8 mouse cellular contexts compared by ENCODE assay signal in the genomic region with DNA sequence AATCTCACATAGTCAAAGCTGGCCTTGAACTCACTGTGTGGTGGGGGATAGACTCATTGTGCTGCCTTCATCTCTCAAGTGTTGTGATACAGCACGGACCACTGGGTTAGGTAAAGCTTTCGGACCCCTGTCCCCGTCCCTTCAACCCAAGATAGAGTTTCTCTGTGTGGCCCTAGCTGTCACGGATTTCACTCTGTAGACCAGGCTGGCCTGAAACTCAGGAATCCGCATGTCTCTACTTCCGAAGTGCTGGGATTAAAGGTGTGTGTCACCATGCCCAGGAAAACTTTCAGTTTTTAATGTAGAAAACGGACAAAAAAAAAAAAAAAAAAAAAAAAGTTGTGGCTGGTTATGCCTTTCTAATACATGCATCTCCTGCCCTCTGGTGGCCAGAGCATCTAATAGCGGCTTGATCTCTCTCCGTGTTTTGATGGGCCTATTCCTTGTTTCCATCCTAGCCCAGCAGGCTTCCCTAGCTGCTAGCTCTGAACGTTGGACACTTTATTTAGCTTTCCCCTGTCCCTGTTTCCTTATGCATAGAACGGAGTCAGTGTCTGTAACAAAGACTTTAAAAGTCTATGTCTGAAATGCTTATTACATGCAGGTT. TPM values are rescaled to one million over a fixed set of nuclear protein-coding genes. Genes with fewer than 3 reads are reported as not detected.
DNase-seq lines count a peak whose midpoint lies in the region; ATAC-seq and TF ChIP-seq lines count a peak whose summit lies in the region.

No protein-coding gene starts in this region.

- no peak overlapping the region for H3K9ac ChIP-seq in midbrain, embryonic 11.5 days (ENCODE audit: low read length)
- H3K9ac ChIP-seq in midbrain, embryonic 16.5 days (ENCODE audit: low read depth, low read length) = no peak overlapping the region
- no peak overlapping the region for H3K9ac ChIP-seq in embryonic facial prominence, embryonic 11.5 days (replicated peaks; ENCODE audit: low read length)

- H3ac ChIP-seq in myocyte (ENCODE audit: control insufficient read depth, insufficient read length) = no peak overlapping the region

- 48% methylated on average over 11 of the region's 11 CpGs for WGBS in midbrain, embryonic 11.5 days
- 43% methylated on average over 11 of the region's 11 CpGs for WGBS in midbrain, embryonic 16.5 days
- 40% methylated on average over 11 of the region's 11 CpGs for WGBS in embryonic facial prominence, embryonic 11.5 days

- no peaks in the 10 kb centered on the region for H3K4me1 ChIP-seq in midbrain, embryonic 11.5 days (ENCODE audit: control insufficient read depth, insufficient read depth, low read length)
- no peaks in the 10 kb centered on the region for H3K4me1 ChIP-seq in midbrain, embryonic 16.5 days (ENCODE audit: control insufficient read depth, insufficient read depth, low read length)
- H3K4me1 ChIP-seq in embryonic facial prominence, embryonic 11.5 days (ENCODE audit: control insufficient read depth, insufficient read depth, low read length) = no peaks in the 10 kb centered on the region

- no peak overlapping the region for H3K4me3 ChIP-seq in midbrain, embryonic 11.5 days (ENCODE audit: low read depth, low read length)
- no peak overlapping the region for H3K4me3 ChIP-seq in midbrain, embryonic 16.5 days (ENCODE audit: low read depth, low read length)
- no peak overlapping the region for H3K4me3 ChIP-seq in embryonic facial prominence, embryonic 11.5 days (ENCODE audit: low read depth, low read length)
- no peak overlapping the region for H3K4me3 ChIP-seq in myocyte

- H3K79me2 ChIP-seq in myocyte (ENCODE audit: control insufficient read depth, insufficient read depth) = no peaks in the 10 kb centered on the region

- H3K27ac ChIP-seq in midbrain, embryonic 11.5 days (ENCODE audit: low read depth, low read length) = no peak overlapping the region
- H3K27ac ChIP-seq in midbrain, embryonic 16.5 days (ENCODE audit: low read length) = no peak overlapping the region
- no peak overlapping the region for H3K27ac ChIP-seq in embryonic facial prominence, embryonic 11.5 days (replicated peaks; ENCODE audit: low read depth, low read length)

- no peak for TF ChIP-seq POLR2A in myocyte (IDR thresholded peaks at IDR 0.05; ENCODE audit: insufficient read length, low read depth)

- H3K4me2 ChIP-seq in midbrain, embryonic 11.5 days = no peak overlapping the region
- no peak overlapping the region for H3K4me2 ChIP-seq in midbrain, embryonic 16.5 days (ENCODE audit: low read length)
- no peak overlapping the region for H3K4me2 ChIP-seq in embryonic facial prominence, embryonic 11.5 days (ENCODE audit: low read depth, low read length)
- peak overlapping the region; percentile 53 for H3K4me2 ChIP-seq in myocyte (ENCODE audit: low read depth)

- no peaks in the 10 kb centered on the region for H3K9me3 ChIP-seq in midbrain, embryonic 11.5 days (ENCODE audit: control insufficient read depth, low read length)
- H3K9me3 ChIP-seq in midbrain, embryonic 16.5 days (replicated peaks; ENCODE audit: control insufficient read depth, low read length, poor library complexity, severe bottlenecking) = no peaks in the 10 kb centered on the region
- no peaks in the 10 kb centered on the region for H3K9me3 ChIP-seq in embryonic facial prominence, embryonic 11.5 days (replicated peaks; ENCODE audit: control insufficient read depth, low read length)

- DNase-seq in midbrain, embryonic 11.5 days (ENCODE audit: low spot score, missing footprints) = peak; percentile 90
- DNase-seq in adrenal gland, postnatal 36 days = peak; percentile 62 to 64
- DNase-seq in embryonic facial prominence, embryonic 11.5 days (ENCODE audit: low spot score) = peak; percentile 85
- DNase-seq in heart, postnatal 36 days = peak; percentile 63 to 66
- DNase-seq in layer of hippocampus, postnatal 36 days = peak; percentile 36 to 56
- DNase-seq in thymus, postnatal 25 days = peak; percentile 32

- no peak for ATAC-seq in midbrain, embryonic 11.5 days (ENCODE audit: low FRiP score)
- ATAC-seq in midbrain, embryonic 16.5 days = no peak; the same call in 1 of the 2 replicates
- no peak for ATAC-seq in embryonic facial prominence, embryonic 11.5 days (replicated peaks; ENCODE audit: insufficient number of reproducible peaks, low FRiP score, low TSS enrichment, low read depth)

- no peaks in the 10 kb centered on the region for H3K36me3 ChIP-seq in midbrain, embryonic 11.5 days (ENCODE audit: control insufficient read depth, insufficient read depth, low read length)
- H3K36me3 ChIP-seq in midbrain, embryonic 16.5 days (ENCODE audit: control insufficient read depth, insufficient read depth, low read length) = no peaks in the 10 kb centered on the region
- H3K36me3 ChIP-seq in embryonic facial prominence, embryonic 11.5 days (replicated peaks; ENCODE audit: control insufficient read depth, insufficient read depth, low read depth, low read length) = no peaks in the 10 kb centered on the region
- H3K36me3 ChIP-seq in myocyte (ENCODE audit: control insufficient read depth, insufficient read depth) = no peaks in the 10 kb centered on the region

- intact Hi-C loops in heart, postnatal 36 days (cut with DNase I) = loop anchor here (5.0 kb wide), 4 partner anchors 49 to 869 kb away; partner anchors contain the start of gene Appl2

- no peaks in the 10 kb centered on the region for H3K27me3 ChIP-seq in midbrain, embryonic 11.5 days (ENCODE audit: control insufficient read depth, insufficient read depth, low read length)
- no peaks in the 10 kb centered on the region for H3K27me3 ChIP-seq in midbrain, embryonic 16.5 days (ENCODE audit: control insufficient read depth, insufficient read depth, low read depth, low read length)
- no peaks in the 10 kb centered on the region for H3K27me3 ChIP-seq in embryonic facial prominence, embryonic 11.5 days (ENCODE audit: control insufficient read depth, insufficient read depth, low read length)
- no peaks in the 10 kb centered on the region for H3K27me3 ChIP-seq in myocyte (ENCODE audit: control insufficient read depth, insufficient read depth, insufficient read length)

TF ChIP-seq in myocyte, 11 proteins besides CTCF, POLR2A, EP300 and RAD21:
- TF ChIP-seq MYOD1 (IDR thresholded peaks at IDR 0.05; ENCODE audit: control insufficient read depth in 1 of 3, insufficient read length in 2 of 3, low read depth in 2 of 3) = no peak
- no peak for TF ChIP-seq CEBPB (IDR thresholded peaks at IDR 0.05; ENCODE audit: insufficient read depth, poor library complexity, severe bottlenecking)
- TF ChIP-seq MYOG (IDR thresholded peaks at IDR 0.05; ENCODE audit: control insufficient read depth in 1 of 3, insufficient read depth in 1 of 3, insufficient read length in 2 of 3, low read depth in 2 of 3) = no peak
- no peak for TF ChIP-seq USF1 (IDR thresholded peaks at IDR 0.05; ENCODE audit: low read depth)
- no peak for TF ChIP-seq E2F4 (IDR thresholded peaks at IDR 0.05; ENCODE audit: insufficient read depth)
- no peak for TF ChIP-seq TCF3 (IDR thresholded peaks at IDR 0.05; ENCODE audit: insufficient read length, low read depth)
- no peak for TF ChIP-seq SRF (IDR thresholded peaks at IDR 0.05; ENCODE audit: control insufficient read depth, insufficient read length, low read depth)
- TF ChIP-seq POLR2AphosphoS2 (IDR thresholded peaks at IDR 0.05; ENCODE audit: insufficient read length, low read depth) = no peak
- TF ChIP-seq REST (IDR thresholded peaks at IDR 0.05; ENCODE audit: insufficient read depth, insufficient read length) = no peak
- TF ChIP-seq TCF12 (IDR thresholded peaks at IDR 0.05; ENCODE audit: insufficient read depth, poor library complexity, severe bottlenecking) = no peak
- no peak for TF ChIP-seq MAX (IDR thresholded peaks at IDR 0.05; ENCODE audit: low read depth)
TF ChIP-seq in myocyte: peak in this region for 0.

RNA-seq across cellular contexts. Expression of gene 1500009L16Rik, which starts 53.7 kb away (rescaled TPM):
- polyA plus RNA-seq in midbrain, embryonic 11.5 days (2014; fragmentation: Nextera tagmentation; extraction: Ambion mirVana) = 40.0 and 44.3 TPM in 2 replicates
- 94.0 and 102 TPM in 2 replicates for polyA plus RNA-seq in midbrain, embryonic 16.5 days (2015; fragmentation: Nextera tagmentation; extraction: Ambion mirVana)
- total RNA-seq in adrenal gland, postnatal 36 days (2021) = 10 to 100 TPM; 12.5 to 17.7 TPM
- polyA plus RNA-seq in embryonic facial prominence, embryonic 11.5 days (2014; fragmentation: Nextera tagmentation; extraction: Ambion mirVana) = 41.7 and 45.3 TPM in 2 replicates
- total RNA-seq in heart, postnatal 36 days (2021) = 1 to 10 TPM; 4.5 to 7.9 TPM
- 10 to 100 TPM; 18.5 to 21.6 TPM for total RNA-seq in layer of hippocampus, postnatal 36 days (2021)
- polyA plus RNA-seq in myocyte (2012; fragmentation: generic; extraction: Trizol) = not detected

Comparison
In these comparisons a context has a peak if more than half of its experiments do, and no peak if none do; other contexts are left out.
1. DNase-seq: peak in every context shown above with its lines; median percentile 90 in midbrain, embryonic 11.5 days; 85 in embryonic facial prominence, embryonic 11.5 days; 64 in heart, postnatal 36 days; 63 in adrenal gland, postnatal 36 days; 46 in layer of hippocampus, postnatal 36 days; 32 in thymus, postnatal 25 days.
2. RNA of gene 1500009L16Rik, which starts 53.7 kb away (polyA plus RNA-seq): 94.0 to 102 TPM in midbrain, embryonic 16.5 days, 40.0 to 44.3 TPM in midbrain, embryonic 11.5 days and 41.7 to 45.3 TPM in embryonic facial prominence, embryonic 11.5 days; not detected in myocyte (single experiment); every median in the first group is over 10 times any median in the second.